Mouse (Mus musculus) liver, embryonic 14.5 days (tissue): ENCODE data around the gene Keap1. TPM values are rescaled to one million over a fixed set of nuclear protein-coding genes. Genes with fewer than 3 reads are reported as not detected.

ENCODE experiments used
- ATAC-seq: fragments of 200-750 bp; cut with Nextera tagmentation; 2 replicates; pipeline ENCODE4 v1.8.0; 2017; ENCODE audit warnings: moderate number of reproducible peaks, mild to moderate bottlenecking, moderate library complexity; ENCODE audit not compliant: insufficient read depth
- DNase-seq, 3 experiments: peaks; one replicate each; pipeline ENCODE4 v3.0.0-alpha.2; 2012 to 2013; ENCODE audit warnings: low read depth in 3 of 3, low spot score in 3 of 3
- H3K27ac ChIP-seq: fragments of 300-500 bp; sonication (generic); 2 replicates; pipeline ENCODE4 v1.5.1; 2014; ENCODE audit warnings: moderate library complexity, mild to moderate bottlenecking, control low read depth, inconsistent platforms
- H3K27me3 ChIP-seq: fragments of 300-500 bp; sonication (generic); 2 replicates; pipeline ENCODE4 v1.6.1; 2014; ENCODE audit warnings: mild to moderate bottlenecking, low read length, moderate library complexity; ENCODE audit not compliant: control insufficient read depth, insufficient read depth
- H3K36me3 ChIP-seq: fragments of 300-500 bp; sonication (generic); replicated peaks from 2 replicates; pipeline ENCODE4 v1.6.1; 2014; ENCODE audit warnings: low read depth; ENCODE audit not compliant: control insufficient read depth, insufficient read depth
- H3K4me1 ChIP-seq, 2 experiments: fragments of 200-500 bp in 1 of 2; fragments of 300-500 bp in 1 of 2; sonication (generic) in 1 of 2; replicated peaks; 2 replicates each; pipeline ENCODE4 v1.6.1; 2012 to 2014; ENCODE audit warnings: antibody characterized with exemption in 1 of 2, inconsistent platforms in 1 of 2, low read length in 1 of 2; ENCODE audit not compliant: control insufficient read depth in 2 of 2, insufficient read depth in 2 of 2
- H3K4me2 ChIP-seq: fragments of 300-500 bp; sonication (generic); 2 replicates; pipeline ENCODE4 v1.6.1; 2014; ENCODE audit warnings: low read depth, mild to moderate bottlenecking, control low read depth, moderate library complexity
- H3K4me3 ChIP-seq, 2 experiments: fragments of 200-500 bp in 1 of 2; fragments of 300-500 bp in 1 of 2; sonication (generic) in 1 of 2; 2 replicates each; pipeline ENCODE4 v1.5.1; 2012 to 2014; ENCODE audit warnings: low read depth in 2 of 2, low read length in 2 of 2, mild to moderate bottlenecking in 2 of 2, control low read depth in 1 of 2, inconsistent platforms in 1 of 2, moderate library complexity in 1 of 2; ENCODE audit not compliant: insufficient read depth in 1 of 2
- H3K9ac ChIP-seq: fragments of 300-500 bp; sonication (generic); replicated peaks from 2 replicates; pipeline ENCODE4 v1.6.1; 2014; ENCODE audit warnings: mild to moderate bottlenecking, control low read depth, moderate library complexity
- H3K9me3 ChIP-seq: fragments of 300-500 bp; sonication (generic); 2 replicates; pipeline ENCODE4 v1.6.1; 2016; ENCODE audit warnings: low read length, mixed read lengths; ENCODE audit not compliant: control insufficient read depth
- CTCF ChIP-seq: IDR thresholded peaks from 2 replicates; pipeline ENCODE4 v1.5.1; 2016; ENCODE audit warnings: antibody characterized with exemption, low read depth, control low read depth
- EP300 ChIP-seq: IDR thresholded peaks from 2 replicates; pipeline ENCODE4 v1.6.1; 2016; ENCODE audit warnings: antibody characterized with exemption, low read depth
- WGBS: fragments of 180-500 bp; shearing (Covaris S2); extraction: QIAGEN DNeasy Blood & Tissue Kit; methylation state at CpG from one replicate; pipeline ENCODE4 v1.1.7; 2014; ENCODE audit not compliant: insufficient replicate concordance; 5-methylcytosine and 5-hydroxymethylcytosine counted together
- polyA plus RNA-seq, 2 experiments: library from polyadenylated mRNA; depleted of rRNA in 1 of 2; stranded (reverse) in 1 of 2; unstranded in 1 of 2; fragments of >200 nt; fragmentation: Nextera tagmentation in 1 of 2; extraction: Ambion mirVana in 1 of 2; gene quantifications; 2 replicates each; pipeline versions ENCODE4 v1.2.1 to v1.2.3; 2012 to 2014

Keap1 gene
- polyA plus RNA-seq, 2 experiments, result 15.1 to 15.6 TPM

GRCm38 (mm10) chr9:21250509-21250908, 11.3 kb upstream of the Keap1 start:
- 29% methylated on average over 2 of the region's 2 CpGs for WGBS
- ATAC-seq (no peak), DNase-seq (no peak)
- peaks cover 58% of the 10 kb centered on the region for H3K27me3 ChIP-seq
- no peaks in the 10 kb centered on the region for H3K9me3 ChIP-seq
- no peak overlapping the region for H3K4me3 ChIP-seq
- TF ChIP-seq EP300 (no peak), CTCF (no peak)
- no peak overlapping the region for H3K4me2 ChIP-seq
- H3K27ac ChIP-seq, result no peak overlapping the region
- H3K36me3 ChIP-seq, result no peaks in the 10 kb centered on the region
- H3K9ac ChIP-seq, result no peak overlapping the region
- H3K4me1 ChIP-seq, result no peaks in the 10 kb centered on the region

- no peak overlapping the region for H3K27ac ChIP-seq
- H3K4me2 ChIP-seq, result no peak overlapping the region
- DNase-seq (no peak), ATAC-seq (peak; percentile 42; the same call in 1 of the 2 replicates)
- 16% methylated on average over 17 of the region's 17 CpGs for WGBS
- peaks cover 64% of the 10 kb centered on the region for H3K27me3 ChIP-seq
- H3K9me3 ChIP-seq, result no peaks in the 10 kb centered on the region
- no peak overlapping the region for H3K4me3 ChIP-seq
- no peaks in the 10 kb centered on the region for H3K36me3 ChIP-seq
- no peaks in the 10 kb centered on the region for H3K4me1 ChIP-seq
- TF ChIP-seq EP300 (no peak), CTCF (no peak)
- no peak overlapping the region for H3K9ac ChIP-seq
Measured at GRCm38 (mm10) chr9:21249629-21250508, 10.7 kb upstream of the Keap1 start.

DNA sequence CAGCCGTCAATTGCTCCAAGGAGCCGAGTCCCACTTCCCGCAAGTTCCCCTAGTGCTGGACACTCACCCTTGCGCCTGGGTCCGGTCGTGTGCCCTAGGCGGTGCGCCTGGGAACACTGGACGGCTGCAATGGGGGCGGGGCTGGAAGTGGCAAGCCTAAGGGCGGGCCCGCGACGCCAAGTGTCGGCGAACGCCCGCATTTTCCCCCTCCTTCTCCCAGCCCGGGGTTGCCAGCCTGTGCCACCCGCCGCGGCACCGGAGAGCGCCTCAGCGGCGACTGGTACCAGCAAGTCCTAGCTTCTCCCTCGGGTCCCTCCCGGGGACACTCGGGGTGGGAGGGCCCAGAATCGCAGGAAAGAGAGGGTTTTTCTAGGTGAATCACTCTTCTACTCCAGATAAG, 9.2 kb upstream of the Keap1 start, which contains the start of gene S1pr5:
Gene S1pr5 (minus strand): TSS at position 118 of the 400 bp plus-strand sequence.
- Histone ChIP-seq H3K4me3 (peak within 1 kb of the TSS in 1 of 2 experiments; percentile 34; a peak in 2 of 4 replicates), H3K9me3 (no peaks in the 10 kb centered on the region), H3K27me3 (peaks cover 79% of the 10 kb centered on the region), H3K4me2 (peak within 1 kb of the TSS; percentile 51), H3K4me1 (no peaks in the 10 kb centered on the region), H3K36me3 (no peaks in the 10 kb centered on the region), H3K9ac (no peak within 1 kb of the TSS), H3K27ac (no peak within 1 kb of the TSS)
- DNase-seq (no peak), ATAC-seq (no peak)
- TF ChIP-seq CTCF (no peak), EP300 (no peak)
- WGBS, result 3% methylated on average over 30 of the region's 30 CpGs

GRCm38 (mm10) chr9:21246342-21246741, 7.2 kb upstream of the Keap1 start:
- ATAC-seq (no peak), DNase-seq (no peak)
- Histone ChIP-seq H3K27ac (no peak overlapping the region), H3K27me3 (peaks cover 93% of the 10 kb centered on the region), H3K4me3 (no peak overlapping the region), H3K9me3 (peaks cover 2% of the 10 kb centered on the region; the same call in 1 of the 2 replicates), H3K36me3 (no peaks in the 10 kb centered on the region), H3K9ac (no peak overlapping the region), H3K4me2 (no peak overlapping the region), H3K4me1 (no peaks in the 10 kb centered on the region)
- no peak for TF ChIP-seq CTCF
- TF ChIP-seq EP300, result no peak
- 71% methylated on average over 1 of the region's 1 CpGs for WGBS

GRCm38 (mm10) chr9:21245113-21245487, 5.9 kb upstream of the Keap1 start:
- Histone ChIP-seq H3K27me3 (peaks cover 81% of the 10 kb centered on the region), H3K4me3 (peak overlapping the region in 1 of 2 experiments; percentile 18; a peak in 2 of 4 replicates), H3K4me2 (peak overlapping the region; percentile 41), H3K4me1 (peaks cover 0 to 4% of the 10 kb centered on the region in 2 experiments; a peak in 1 of 4 replicates), H3K27ac (no peak overlapping the region), H3K9me3 (peaks cover 2% of the 10 kb centered on the region; the same call in 1 of the 2 replicates), H3K36me3 (no peaks in the 10 kb centered on the region), H3K9ac (no peak overlapping the region)
- DNase-seq (no peak), ATAC-seq (no peak)
- WGBS, result 4% methylated on average over 16 of the region's 16 CpGs
- no peak for TF ChIP-seq CTCF
- TF ChIP-seq EP300, result no peak
